Mouse (Mus musculus): ENCODE data around the gene Rbpms2. TPM values are rescaled to one million over a fixed set of nuclear protein-coding genes. Genes with fewer than 3 reads are reported as not detected.

The Rbpms2 gene
- polyA plus RNA-seq, 1 experiment from 2014 or later, result 23.5 TPM

DNA sequence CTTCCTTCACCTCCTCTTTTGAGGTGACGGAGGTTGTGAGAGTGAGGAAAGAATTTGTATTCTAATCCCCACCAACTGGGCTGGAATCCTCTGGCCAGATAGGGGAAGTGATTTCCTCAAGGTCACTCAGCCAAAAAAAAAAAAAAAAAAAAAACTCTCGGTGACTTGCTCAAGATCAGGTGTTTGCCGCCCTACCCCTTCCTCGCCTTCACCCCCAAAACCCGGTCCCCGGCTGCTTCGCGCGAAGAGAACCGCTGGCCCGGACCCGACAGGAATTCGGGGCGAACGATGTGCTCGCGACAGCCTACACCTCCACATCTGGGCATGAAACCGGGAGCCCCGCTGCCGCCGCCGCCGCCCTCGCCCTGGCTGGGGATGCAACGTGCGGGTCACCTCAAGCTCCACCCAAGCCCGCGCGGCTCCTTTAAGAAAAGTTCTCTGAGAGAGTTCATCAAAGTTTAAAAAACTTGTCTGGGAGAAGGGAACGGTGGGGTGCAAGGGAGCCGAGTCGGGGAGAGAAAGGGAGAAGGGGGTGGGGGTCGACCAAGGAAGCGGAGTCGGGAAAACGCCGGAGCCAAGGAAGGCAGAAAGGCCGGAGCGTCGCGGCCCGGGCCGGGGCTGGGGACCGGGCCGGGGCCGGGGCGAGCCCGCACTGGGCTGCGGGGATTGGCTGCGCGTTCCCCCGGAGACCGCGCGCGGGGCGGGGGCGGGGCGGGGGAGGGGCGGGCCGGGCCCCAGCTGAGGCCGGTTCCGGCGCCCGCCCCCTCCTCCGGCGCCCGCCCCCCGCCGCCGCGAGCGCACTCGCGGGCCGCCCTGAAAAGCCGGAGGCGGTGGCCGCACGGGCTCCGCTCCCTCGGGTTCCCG, 551 bp downstream of the Rbpms2 start:
- Histone ChIP-seq H3K4me2 (ENCODE audit: low read depth, low read length) (peak overlapping the region; percentile 75), H3K9ac (replicated peaks) (peak overlapping the region; percentile 72), H3K4me1 (ENCODE audit: insufficient read depth) (peaks cover 8% of the 10 kb centered on the region), H3K27ac (ENCODE audit: low read depth) (peak overlapping the region; percentile 84), H3K4me3 (ENCODE audit: low read depth, low read length) (peak overlapping the region; percentile 58), H3K27me3 (ENCODE audit: insufficient read depth, low read length) (peaks cover 37% of the 10 kb centered on the region), H3K9me3 (ENCODE audit: low read length) (no peaks in the 10 kb centered on the region), H3K36me3 (replicated peaks; ENCODE audit: insufficient read depth, low read length) (no peaks in the 10 kb centered on the region)
- 1% methylated on average over 44 of the region's 83 CpGs for WGBS (ENCODE audit: insufficient replicate concordance)
- peak; percentile 73 for DNase-seq
- peak; percentile 92 for ATAC-seq
- no peak for TF ChIP-seq CTCF (IDR thresholded peaks at IDR 0.05; ENCODE audit: low read depth)
- TF ChIP-seq EP300 (IDR thresholded peaks at IDR 0.05; ENCODE audit: low read depth), result no peak

GRCm38 (mm10) chr9:65630631-65631353, 1.3 kb downstream of the Rbpms2 start:
- no peak for TF ChIP-seq EP300 (IDR thresholded peaks at IDR 0.05; ENCODE audit: low read depth)
- TF ChIP-seq CTCF (IDR thresholded peaks at IDR 0.05; ENCODE audit: low read depth), result no peak
- ATAC-seq (peak; percentile 78), DNase-seq (peak; percentile 59)
- no peaks in the 10 kb centered on the region for H3K36me3 ChIP-seq (replicated peaks; ENCODE audit: insufficient read depth, low read length)
- H3K9me3 ChIP-seq (ENCODE audit: low read length), result no peaks in the 10 kb centered on the region
- H3K27me3 ChIP-seq (ENCODE audit: insufficient read depth, low read length), result peaks cover 37% of the 10 kb centered on the region
- peak overlapping the region; percentile 72 for H3K9ac ChIP-seq (replicated peaks)
- H3K4me2 ChIP-seq (ENCODE audit: low read depth, low read length), result peak overlapping the region; percentile 75
- peak overlapping the region; percentile 58 for H3K4me3 ChIP-seq (ENCODE audit: low read depth, low read length)
- H3K27ac ChIP-seq (ENCODE audit: low read depth), result peak overlapping the region; percentile 84
- WGBS (ENCODE audit: insufficient replicate concordance), result 1% methylated on average over 58 of the region's 78 CpGs
- H3K4me1 ChIP-seq (ENCODE audit: insufficient read depth), result peaks cover 8% of the 10 kb centered on the region

- DNase-seq (no peak), ATAC-seq (no peak)
- H3K27me3 ChIP-seq (ENCODE audit: insufficient read depth, low read length), result peaks cover 37% of the 10 kb centered on the region
- peak overlapping the region; percentile 75 for H3K4me2 ChIP-seq (ENCODE audit: low read depth, low read length)
- H3K9me3 ChIP-seq (ENCODE audit: low read length), result no peaks in the 10 kb centered on the region
- no peaks in the 10 kb centered on the region for H3K36me3 ChIP-seq (replicated peaks; ENCODE audit: insufficient read depth, low read length)
- peak overlapping the region; percentile 58 for H3K4me3 ChIP-seq (ENCODE audit: low read depth, low read length)
- WGBS (ENCODE audit: insufficient replicate concordance), result 23% methylated on average over 16 of the region's 16 CpGs
- peak overlapping the region; percentile 84 for H3K27ac ChIP-seq (ENCODE audit: low read depth)
- TF ChIP-seq EP300 (IDR thresholded peaks at IDR 0.05; ENCODE audit: low read depth), result no peak
- TF ChIP-seq CTCF (IDR thresholded peaks at IDR 0.05; ENCODE audit: low read depth), result no peak
- H3K4me1 ChIP-seq (ENCODE audit: insufficient read depth), result peaks cover 8% of the 10 kb centered on the region
- H3K9ac ChIP-seq (replicated peaks), result peak overlapping the region; percentile 72
Measured at GRCm38 (mm10) chr9:65631354-65632021, 2.0 kb downstream of the Rbpms2 start.

GRCm38 (mm10) chr9:65635766-65636165, 6.3 kb downstream of the Rbpms2 start:
- TF ChIP-seq EP300 (IDR thresholded peaks at IDR 0.05; ENCODE audit: low read depth) (no peak), CTCF (IDR thresholded peaks at IDR 0.05; ENCODE audit: low read depth) (no peak)
- ATAC-seq, result no peak
- no peak overlapping the region for H3K4me3 ChIP-seq (ENCODE audit: low read depth, low read length)
- no peak overlapping the region for H3K27ac ChIP-seq (ENCODE audit: low read depth)
- peaks cover 18% of the 10 kb centered on the region for H3K27me3 ChIP-seq (ENCODE audit: insufficient read depth, low read length)
- H3K4me2 ChIP-seq (ENCODE audit: low read depth, low read length), result no peak overlapping the region
- H3K36me3 ChIP-seq (replicated peaks; ENCODE audit: insufficient read depth, low read length), result no peaks in the 10 kb centered on the region
- no peaks in the 10 kb centered on the region for H3K9me3 ChIP-seq (ENCODE audit: low read length)
- no peak overlapping the region for H3K9ac ChIP-seq (replicated peaks)
- DNase-seq, result no peak
- peaks cover 3% of the 10 kb centered on the region; the same call in 1 of the 2 replicates for H3K4me1 ChIP-seq (ENCODE audit: insufficient read depth)
- WGBS (ENCODE audit: insufficient replicate concordance), result 80% methylated on average over 1 of the region's 1 CpGs

DNA sequence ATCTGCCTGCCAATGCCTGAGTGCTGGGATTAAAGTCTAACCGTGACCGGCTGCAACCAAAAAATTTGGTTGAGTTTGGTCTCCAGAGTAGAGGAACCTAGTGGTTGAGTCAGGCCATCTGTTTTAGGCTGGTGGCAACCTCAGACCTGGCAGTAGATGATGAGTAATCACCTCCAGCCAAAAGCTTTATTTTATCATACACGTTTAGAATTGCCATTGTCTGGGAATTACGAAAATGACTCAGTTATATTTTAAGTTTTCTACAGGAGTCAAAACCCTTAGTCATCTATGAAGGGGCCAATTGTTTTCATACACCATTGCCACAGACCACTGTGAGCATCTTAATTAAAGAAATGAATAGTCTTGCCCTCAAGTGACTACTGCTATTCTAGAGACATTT, 7.5 kb downstream of the Rbpms2 start:
- TF ChIP-seq CTCF (IDR thresholded peaks at IDR 0.05; ENCODE audit: low read depth) (no peak), EP300 (IDR thresholded peaks at IDR 0.05; ENCODE audit: low read depth) (no peak)

GRCm38 (mm10) chr9:65639065-65639464, 9.6 kb downstream of the Rbpms2 start:
- peaks cover 3% of the 10 kb centered on the region; the same call in 1 of the 2 replicates for H3K4me1 ChIP-seq (ENCODE audit: insufficient read depth)
- no peak for DNase-seq

More for the DNA sequence above, 7.5 kb downstream of the Rbpms2 start:
- WGBS (ENCODE audit: insufficient replicate concordance), result 78% methylated on average over 4 of the region's 4 CpGs
- H3K4me1 ChIP-seq (ENCODE audit: insufficient read depth), result peaks cover 3% of the 10 kb centered on the region; the same call in 1 of the 2 replicates
- no peaks in the 10 kb centered on the region for H3K9me3 ChIP-seq (ENCODE audit: low read length)
- no peak overlapping the region for H3K4me3 ChIP-seq (ENCODE audit: low read depth, low read length)
- DNase-seq (no peak), ATAC-seq (no peak)
- H3K27me3 ChIP-seq (ENCODE audit: insufficient read depth, low read length), result peaks cover 7% of the 10 kb centered on the region
- no peak overlapping the region for H3K9ac ChIP-seq (replicated peaks)
- no peaks in the 10 kb centered on the region for H3K36me3 ChIP-seq (replicated peaks; ENCODE audit: insufficient read depth, low read length)
- H3K4me2 ChIP-seq (ENCODE audit: low read depth, low read length), result no peak overlapping the region
- H3K27ac ChIP-seq (ENCODE audit: low read depth), result no peak overlapping the region

More at GRCm38 (mm10) chr9:65639065-65639464, 9.6 kb downstream of the Rbpms2 start:
- TF ChIP-seq CTCF (IDR thresholded peaks at IDR 0.05; ENCODE audit: low read depth), result no peak
- TF ChIP-seq EP300 (IDR thresholded peaks at IDR 0.05; ENCODE audit: low read depth), result no peak
- 68% methylated on average over 5 of the region's 5 CpGs for WGBS (ENCODE audit: insufficient replicate concordance)
- no peaks in the 10 kb centered on the region for H3K36me3 ChIP-seq (replicated peaks; ENCODE audit: insufficient read depth, low read length)
- H3K27ac ChIP-seq (ENCODE audit: low read depth), result no peak overlapping the region
- no peaks in the 10 kb centered on the region for H3K27me3 ChIP-seq (ENCODE audit: insufficient read depth, low read length)
- no peak overlapping the region for H3K4me2 ChIP-seq (ENCODE audit: low read depth, low read length)
- no peaks in the 10 kb centered on the region for H3K9me3 ChIP-seq (ENCODE audit: low read length)
- no peak for ATAC-seq
- no peak overlapping the region for H3K9ac ChIP-seq (replicated peaks)
- H3K4me3 ChIP-seq (ENCODE audit: low read depth, low read length), result no peak overlapping the region
